Mouse (Mus musculus): ENCODE measurements at regions not wholly inside any gene's neighbourhood (a gene's known extent, or its start where the extent isn't known, plus 50 kb on each side); places are given as distances from the start of the nearest gene placed in this dataset.

DNA sequence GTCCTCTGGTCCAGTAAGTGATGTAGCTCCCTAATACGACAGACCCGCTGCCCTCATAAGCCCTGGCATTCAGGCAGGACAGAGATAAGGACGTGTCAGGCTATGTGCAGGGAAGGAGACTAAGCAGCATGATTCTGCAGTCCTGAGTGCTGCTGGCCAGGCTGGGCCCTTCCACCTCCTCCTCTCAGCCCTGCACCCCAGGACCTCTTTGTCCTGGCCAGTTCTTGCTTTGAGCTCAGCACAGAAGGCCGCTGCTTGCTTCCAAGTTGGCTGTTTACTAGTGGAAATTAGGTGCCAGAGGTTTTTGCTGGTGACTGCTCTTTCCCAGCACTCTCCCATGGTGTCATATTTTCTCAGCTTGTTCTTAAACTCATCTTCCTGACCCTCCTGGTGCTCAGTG lies 249.3 kb upstream of the Tnp1 start:
- no peak for ATAC-seq (replicated peaks; ENCODE audit: low FRiP score, poor library complexity, severe bottlenecking)

DNA sequence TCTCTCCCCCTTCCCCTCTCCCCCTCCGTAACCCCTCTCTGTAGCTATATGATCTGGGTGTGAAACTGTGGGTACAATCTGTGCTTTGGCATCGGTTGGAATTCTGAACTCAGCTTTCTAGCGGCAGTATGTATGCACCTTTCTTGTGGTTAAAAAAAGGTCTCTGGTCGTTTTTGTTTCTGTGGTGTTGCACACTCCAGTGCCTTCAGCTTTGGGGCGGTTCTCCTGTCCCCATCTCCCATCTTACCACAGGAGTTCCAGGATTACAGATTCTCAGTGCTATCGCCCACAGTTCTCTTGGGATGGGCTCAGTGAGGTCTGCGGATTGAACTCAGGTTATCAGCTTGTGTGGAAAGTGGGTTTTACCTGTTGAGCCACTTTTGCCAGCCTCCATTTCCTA lies 248.5 kb upstream of the Tnp1 start:
- ATAC-seq (replicated peaks; ENCODE audit: low FRiP score, poor library complexity, severe bottlenecking): no peak

DNA sequence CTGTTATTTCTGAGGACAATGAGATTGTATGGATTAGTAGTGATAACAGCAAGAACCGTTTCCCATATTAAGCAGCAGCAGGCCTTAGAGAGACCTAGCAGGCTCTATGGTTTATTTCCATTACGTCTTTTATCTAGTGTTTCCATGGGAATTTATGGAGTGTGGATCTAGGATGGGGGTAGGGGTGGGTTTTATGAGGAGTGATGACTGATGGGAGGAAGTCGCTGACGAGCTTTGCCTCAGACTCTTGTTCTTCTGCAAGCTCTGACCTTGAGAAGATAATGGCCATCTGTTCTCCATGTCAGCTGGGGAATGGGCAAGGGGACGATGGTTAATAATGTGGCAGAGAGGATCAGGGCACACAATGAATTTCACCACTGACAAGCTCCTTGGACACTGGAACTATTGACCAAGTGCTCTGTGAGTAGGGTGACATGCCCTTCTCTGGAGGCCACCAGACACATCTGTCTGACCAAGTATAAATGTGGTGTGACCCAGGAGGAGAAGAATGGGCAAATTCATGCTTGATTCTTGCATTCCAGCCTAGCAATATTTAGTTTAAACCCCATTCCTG lies 243.9 kb upstream of the Tnp1 start:
- no peak for ATAC-seq (replicated peaks; ENCODE audit: low FRiP score, poor library complexity, severe bottlenecking)

DNA sequence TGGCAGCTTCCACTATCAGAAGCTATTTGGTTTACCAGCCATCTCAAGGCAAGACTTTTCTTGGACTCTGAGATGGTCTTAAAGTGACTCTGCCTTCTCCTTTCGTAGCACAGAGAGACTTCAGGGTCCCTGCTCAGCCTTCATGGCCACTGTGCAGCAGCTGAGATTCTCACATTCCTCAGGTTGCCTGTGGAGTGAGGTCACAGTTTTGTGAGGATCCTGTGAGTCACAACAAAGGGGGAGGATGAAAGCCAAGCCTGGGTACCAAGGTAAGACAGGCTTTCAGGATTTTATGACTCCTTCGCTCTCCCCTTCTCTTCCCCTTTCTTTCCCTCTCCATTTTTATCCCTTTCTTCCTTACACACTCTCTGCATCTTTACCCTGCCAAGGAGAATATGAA lies 241.6 kb upstream of the Tnp1 start:
- ATAC-seq (replicated peaks; ENCODE audit: low FRiP score, poor library complexity, severe bottlenecking): no peak

DNA sequence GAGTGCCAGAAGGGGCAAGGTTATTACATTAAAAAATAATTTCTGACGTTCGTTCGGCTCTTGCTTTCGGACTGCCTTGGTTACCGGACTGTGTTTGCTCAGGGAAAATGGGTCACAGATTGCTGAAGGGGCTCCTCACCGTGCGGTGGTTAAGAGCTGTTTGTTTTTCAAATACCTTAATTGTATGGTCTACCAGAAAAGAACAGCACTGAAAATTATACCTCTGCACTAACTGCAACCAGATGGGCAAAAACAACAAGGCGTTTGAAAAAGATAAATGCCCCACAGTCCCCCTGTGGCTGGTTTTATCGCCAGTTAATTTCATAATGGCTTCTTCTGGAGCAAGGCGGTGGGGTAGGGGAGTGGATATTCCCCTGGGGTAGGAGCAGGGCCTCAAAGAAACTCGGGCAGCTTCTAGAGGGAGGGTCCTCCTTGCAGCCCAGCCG lies 236.2 kb upstream of the Tnp1 start:
- no peak for ATAC-seq (replicated peaks; ENCODE audit: low FRiP score, poor library complexity, severe bottlenecking)

DNA sequence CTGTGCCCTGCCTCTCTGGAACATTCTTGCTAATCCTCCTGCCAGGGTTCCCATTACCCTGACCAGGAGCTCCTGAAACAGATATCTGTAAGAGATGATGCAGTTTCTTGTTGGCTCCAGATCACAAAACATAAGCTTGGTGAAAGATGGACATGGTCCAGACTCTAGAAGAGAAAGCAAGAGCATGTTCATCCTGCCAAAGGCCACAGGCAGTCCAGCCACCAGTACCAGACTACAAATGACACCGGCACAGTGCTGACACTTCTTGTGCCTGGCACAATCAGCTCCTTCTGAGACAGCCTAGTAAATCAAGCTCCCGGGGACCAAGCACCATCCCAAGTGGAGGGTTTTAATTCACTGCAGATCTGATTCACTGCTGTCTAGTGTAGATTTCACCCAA lies 228.3 kb upstream of the Tnp1 start:
- ATAC-seq (replicated peaks; ENCODE audit: low FRiP score, poor library complexity, severe bottlenecking): no peak

DNA sequence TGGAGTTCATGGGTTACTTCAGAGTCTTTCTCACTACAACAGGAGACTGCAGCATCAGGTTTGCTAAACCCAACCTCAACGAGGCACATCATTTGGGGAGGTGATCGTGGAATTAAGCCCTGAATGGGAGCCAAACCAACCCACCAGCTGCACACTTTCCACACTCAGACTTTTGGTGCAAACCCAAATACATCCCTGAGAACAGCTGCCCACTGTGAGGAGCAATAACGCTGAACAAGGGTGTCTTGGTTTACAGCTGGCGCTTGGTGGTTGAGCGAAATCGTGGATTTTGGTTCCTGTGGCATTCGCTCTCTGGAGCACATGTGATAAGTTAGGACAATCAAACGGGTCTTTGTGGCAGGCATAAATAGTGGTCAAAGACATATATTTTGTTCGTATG lies 226.6 kb upstream of the Tnp1 start:
- no peak for ATAC-seq (replicated peaks; ENCODE audit: low FRiP score, poor library complexity, severe bottlenecking)

DNA sequence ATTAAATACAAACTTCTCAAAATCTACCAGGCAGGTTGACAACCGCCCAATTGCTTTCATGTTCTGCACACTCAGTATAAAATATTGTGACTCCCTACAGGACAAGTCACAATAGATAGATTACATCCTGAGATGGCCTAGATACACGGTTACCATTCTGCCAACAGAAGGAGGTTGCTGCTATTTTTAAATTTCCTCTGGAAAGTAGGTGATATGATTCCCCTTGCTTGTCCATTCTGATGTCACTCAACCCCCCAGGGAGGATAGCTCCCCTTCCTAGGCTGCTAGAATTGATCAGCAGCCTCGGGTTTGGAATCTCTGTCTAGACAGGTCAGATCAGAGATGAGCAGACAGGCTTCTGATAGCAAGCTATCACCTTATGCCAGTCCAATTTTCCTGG lies 221.2 kb upstream of the Tnp1 start:
- ATAC-seq (replicated peaks; ENCODE audit: low FRiP score, poor library complexity, severe bottlenecking): no peak

DNA sequence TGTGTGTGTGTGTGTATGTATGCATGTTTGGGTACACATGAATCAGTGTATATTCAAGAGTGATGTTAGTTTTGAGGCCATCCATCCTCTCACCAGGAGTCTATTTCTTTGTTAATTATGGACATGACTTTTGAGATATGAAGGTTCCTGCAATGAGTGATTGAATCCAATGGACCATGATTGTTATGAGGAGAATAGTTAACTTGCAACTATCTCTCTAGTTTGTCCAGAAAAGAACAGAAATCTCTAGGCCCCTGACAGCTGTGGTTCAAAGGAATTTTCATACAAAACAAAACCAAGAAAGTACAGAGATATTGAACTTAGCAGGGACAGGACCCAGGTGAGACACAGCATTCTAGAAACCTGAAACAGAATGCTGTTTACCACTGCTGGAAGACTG lies 217.9 kb upstream of the Tnp1 start:
- ATAC-seq (replicated peaks; ENCODE audit: low FRiP score, poor library complexity, severe bottlenecking): no peak

DNA sequence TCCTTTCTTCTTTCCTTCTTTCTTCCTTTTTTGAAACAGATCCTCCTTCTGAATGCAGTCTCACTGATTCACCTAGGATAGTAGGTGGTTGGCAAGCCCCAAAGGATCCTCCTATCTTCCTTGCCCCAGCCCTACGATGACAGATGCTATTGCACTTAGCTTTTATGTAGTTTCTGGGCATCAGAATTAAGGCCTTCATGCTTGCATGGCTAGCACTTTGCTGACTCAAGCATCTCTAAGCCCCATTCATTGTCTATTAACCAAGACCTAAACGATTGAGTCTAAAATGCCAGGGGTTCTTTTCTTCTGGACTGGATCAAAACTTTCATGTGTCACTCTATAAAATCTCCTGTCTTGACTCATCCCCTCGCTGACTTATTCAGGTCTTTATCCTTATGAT lies 217.3 kb upstream of the Tnp1 start:
- no peak for ATAC-seq (replicated peaks; ENCODE audit: low FRiP score, poor library complexity, severe bottlenecking)

DNA sequence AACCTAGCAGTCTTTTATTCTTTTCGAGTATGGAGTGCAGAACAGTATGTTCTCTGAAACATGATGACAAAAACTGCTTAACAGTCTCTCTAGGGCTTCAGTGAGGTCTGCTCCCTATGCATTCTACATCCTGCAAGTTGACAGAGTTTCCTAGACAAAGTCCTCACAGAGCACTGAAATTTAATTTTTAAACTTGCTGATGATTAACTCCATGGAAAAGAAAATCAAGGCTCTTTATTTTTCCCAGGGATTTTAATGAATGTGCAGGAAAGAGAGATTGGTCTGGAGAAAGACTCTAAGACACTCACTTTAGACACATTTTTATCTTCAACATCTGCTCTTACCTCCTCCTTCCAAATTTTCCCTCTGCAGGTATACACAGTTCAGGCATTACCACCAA lies 214.9 kb upstream of the Tnp1 start:
- no peak for ATAC-seq (replicated peaks; ENCODE audit: low FRiP score, poor library complexity, severe bottlenecking)

DNA sequence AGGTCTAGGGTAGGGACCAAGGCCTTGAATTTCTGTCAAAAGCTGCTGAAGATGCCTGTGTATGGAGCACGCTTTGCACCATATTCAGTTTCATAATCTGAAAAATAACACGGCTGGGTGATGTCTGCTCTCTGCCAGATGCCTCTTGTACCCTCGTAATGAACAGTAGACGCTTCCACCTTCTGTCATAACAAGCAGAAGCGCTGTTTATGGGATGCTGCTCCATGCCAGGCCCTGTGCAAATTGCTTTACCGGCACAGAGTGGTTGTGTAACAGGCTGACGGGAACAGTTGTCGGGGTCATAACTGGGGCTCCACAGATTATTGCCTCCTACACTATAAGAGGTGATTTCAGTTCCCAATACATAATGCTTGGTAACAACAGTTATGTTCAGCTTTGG lies 211.5 kb upstream of the Tnp1 start:
- no peak for ATAC-seq (replicated peaks; ENCODE audit: low FRiP score, poor library complexity, severe bottlenecking)

DNA sequence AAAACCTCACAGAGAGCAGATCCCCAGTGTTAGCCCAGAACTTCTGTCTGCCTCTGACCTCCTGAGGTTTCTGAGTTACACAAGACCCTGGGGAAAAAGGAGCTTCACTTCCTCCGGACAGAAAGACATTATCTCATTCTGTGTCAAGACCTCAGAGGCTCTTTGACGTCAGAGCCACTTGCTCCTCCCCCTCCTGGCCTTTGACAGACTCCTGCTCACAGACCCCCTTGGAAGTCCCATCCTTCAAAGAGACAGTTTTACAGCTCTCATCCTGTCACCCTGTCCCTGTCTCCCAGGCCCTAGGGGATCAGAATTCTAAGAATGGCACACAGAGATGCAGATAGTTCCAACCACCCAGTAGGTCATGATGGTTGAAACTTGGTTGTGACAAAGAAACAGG lies 206.2 kb upstream of the Tnp1 start:
- ATAC-seq (replicated peaks; ENCODE audit: low FRiP score, poor library complexity, severe bottlenecking): no peak

DNA sequence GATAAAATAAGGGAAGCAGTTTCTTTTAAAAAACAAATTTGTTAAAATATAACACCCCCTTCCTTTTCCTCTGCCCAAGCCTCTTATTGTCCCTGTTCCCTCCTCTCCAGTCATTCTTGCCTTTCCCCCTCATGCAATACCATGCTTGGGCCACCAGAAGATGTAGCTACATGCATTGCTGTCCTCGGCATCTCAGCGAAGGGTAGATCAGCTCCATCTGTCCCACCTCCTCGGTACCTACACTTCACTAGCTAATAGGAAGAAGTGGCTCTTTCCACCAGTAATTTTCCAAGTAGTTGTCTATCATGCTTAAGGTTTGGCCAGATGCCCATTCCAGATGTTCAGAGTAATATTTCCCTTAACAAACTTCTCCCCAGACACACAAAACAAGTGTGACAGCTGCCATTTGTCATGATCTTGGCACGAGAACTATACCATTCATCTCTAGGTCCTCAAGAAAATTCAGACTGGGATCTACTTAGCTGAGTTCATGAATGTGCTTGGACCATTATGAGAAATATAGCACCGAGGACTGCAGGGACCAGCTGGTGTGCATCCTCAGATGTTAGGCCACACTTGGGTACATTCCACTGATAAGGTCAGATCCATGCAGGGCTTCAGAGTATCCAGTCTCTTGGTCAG lies 198.7 kb upstream of the Tnp1 start:
- no peak for ATAC-seq (replicated peaks; ENCODE audit: low FRiP score, poor library complexity, severe bottlenecking)

DNA sequence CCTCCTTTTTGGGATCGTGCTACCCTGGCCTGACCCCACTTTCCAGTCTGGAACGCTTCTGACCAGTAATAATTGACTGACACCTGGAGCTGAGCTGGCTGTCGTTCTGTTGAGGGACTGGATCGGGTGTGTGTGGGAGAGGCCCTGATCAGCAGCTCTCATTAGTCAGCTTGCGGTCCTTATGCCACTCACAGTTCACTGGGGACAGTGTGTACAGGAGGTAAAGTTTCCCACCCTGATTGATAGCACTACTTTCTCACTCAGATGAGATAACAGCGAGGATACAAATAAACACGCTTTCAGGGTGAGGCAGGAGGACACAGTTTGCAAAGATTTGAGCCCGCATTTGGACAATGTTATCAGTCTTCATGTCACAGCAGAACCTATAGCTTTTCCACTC lies 191.7 kb upstream of the Tnp1 start:
- no peak for ATAC-seq (replicated peaks; ENCODE audit: low FRiP score, poor library complexity, severe bottlenecking)

DNA sequence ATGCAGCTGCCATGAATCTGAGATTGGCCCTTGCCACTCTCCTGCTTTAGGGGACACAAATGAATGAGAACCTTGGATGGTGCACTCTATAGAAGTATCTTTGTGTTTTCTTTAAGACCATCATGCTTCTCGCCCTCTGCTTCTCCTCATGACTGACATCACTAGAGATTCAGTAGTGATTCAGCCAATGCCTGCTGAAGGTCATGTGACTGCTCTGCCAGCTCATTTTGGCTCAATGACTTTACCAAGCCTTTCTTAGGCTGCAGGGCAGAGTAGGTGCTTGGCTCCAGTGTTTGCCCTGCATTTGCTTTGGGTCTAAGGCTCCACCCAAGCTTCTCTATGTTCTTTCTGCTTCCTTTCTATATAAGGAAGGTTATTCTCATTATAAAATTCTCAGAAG lies 190.1 kb upstream of the Tnp1 start:
- ATAC-seq (replicated peaks; ENCODE audit: low FRiP score, poor library complexity, severe bottlenecking): no peak

DNA sequence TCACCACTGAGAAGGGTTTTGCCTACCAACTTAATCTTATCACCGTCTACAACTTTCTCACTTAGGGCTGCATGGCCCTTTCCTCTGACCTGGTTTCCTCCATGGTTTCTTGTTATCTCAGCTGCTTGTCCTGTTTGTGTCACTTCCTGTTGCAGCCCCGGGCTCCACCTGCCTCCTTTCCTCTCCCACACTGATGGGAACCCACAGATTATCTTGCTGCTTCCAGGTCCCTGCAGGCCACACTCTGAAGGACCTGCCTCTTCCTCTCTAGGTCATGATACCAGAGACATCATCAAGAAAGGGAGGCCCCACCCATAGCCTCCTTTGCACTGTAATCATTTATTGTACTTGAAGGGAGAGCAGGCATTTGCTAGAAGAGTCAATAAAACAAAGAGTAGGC lies 184.4 kb upstream of the Tnp1 start:
- ATAC-seq (replicated peaks; ENCODE audit: low FRiP score, poor library complexity, severe bottlenecking): no peak

DNA sequence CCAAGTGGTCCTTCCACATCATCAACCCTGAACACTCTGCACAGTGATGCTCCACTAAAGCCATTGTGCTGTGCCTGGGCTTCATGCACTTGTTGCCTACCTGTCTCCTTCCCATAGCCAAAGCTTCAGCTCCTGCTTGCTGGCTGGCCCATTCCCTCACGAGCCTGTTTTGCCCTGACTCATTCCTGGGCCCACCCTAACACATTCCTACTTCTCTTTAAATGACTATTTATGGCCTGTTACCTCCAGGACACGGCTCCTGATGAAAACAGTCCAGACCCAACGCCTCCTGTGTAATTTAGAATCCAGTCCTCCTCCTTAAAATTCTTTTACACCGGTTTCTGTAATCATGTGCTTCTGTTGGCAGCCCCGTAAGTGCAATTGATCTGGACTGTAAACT lies 175.1 kb upstream of the Tnp1 start:
- ATAC-seq (replicated peaks; ENCODE audit: low FRiP score, poor library complexity, severe bottlenecking): no peak

DNA sequence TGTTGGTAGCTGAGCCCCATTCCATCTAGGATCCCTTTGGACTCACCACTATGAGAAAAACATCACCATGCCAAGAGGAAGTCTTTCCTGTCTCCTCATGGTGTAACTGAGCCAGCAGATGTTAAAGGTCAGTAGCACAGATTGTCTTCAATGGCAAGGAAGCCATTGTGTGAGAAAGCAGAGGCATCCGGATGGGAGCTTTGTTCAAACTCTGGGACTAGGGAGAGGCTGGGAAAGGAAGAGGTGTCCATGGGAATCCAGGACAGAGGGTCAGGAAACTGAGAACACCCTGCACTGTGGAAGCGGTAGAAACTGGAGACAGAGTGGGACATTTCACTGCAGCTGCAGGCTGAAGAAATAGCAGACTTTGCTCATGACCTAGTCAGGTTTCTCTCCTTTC lies 173.1 kb upstream of the Tnp1 start:
- ATAC-seq (replicated peaks; ENCODE audit: low FRiP score, poor library complexity, severe bottlenecking): no peak

DNA sequence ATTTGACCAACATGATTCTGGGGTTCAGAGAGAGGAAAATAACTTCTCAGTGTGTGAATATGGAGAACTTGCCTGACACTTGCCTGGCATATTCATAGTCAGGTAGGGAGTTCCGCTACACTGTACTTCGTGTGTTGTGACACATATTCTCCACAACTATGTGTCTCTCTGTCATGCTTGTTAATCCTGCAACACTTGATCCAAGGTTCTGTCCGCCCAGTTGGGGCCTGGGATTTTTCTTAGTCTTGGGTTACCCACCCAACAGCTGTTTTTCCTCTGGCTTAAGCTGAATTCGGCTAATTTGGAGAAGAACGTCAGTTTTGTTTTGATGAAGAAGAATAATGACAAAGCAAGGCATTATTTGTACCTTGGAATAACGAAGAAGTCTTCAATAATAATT lies 168.8 kb upstream of the Tnp1 start:
- ATAC-seq (replicated peaks; ENCODE audit: low FRiP score, poor library complexity, severe bottlenecking): no peak

DNA sequence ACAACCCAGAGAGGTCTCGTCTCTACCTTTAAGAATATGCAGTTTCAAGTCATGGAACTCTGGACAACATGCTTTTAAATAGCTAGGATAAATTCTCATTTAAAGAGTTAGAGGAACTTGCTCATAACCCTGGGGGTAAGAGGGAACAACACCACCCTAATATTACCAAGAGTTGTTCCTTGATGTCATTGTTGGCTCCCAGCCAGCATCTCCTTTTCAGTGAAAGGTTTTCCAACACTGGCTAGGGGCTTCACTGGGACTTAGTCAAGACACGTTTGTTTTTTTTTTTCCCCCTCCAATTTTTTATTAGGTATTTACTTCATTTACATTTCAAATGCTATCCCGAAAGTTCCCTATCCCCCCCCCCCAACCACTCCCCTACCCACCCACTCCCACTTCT lies 163.1 kb upstream of the Tnp1 start:
- ATAC-seq (replicated peaks; ENCODE audit: low FRiP score, poor library complexity, severe bottlenecking): no peak

DNA sequence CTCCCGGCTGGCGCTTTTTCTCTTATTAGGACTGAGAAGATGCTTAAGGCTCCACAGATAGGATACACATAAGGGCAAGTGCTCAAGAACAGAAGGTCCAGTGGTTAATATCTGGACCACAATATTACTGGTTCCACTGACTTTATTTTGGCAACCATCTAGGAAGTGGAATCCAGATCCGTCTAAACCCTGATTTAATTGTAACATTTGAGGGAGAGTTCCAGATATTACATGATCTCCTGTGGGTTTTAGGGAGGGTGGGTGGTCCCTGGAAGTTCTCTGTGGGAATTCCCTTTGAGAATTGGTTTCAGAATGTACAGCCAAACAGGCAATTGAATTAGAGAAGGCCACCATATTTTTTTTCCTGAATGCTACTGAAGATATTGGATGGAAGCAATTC lies 161.4 kb upstream of the Tnp1 start:
- ATAC-seq (replicated peaks; ENCODE audit: low FRiP score, poor library complexity, severe bottlenecking): no peak

Data from erythroblast, adult 5-6 weeks (primary cell).